Mouse (Mus musculus): Measurements from ENCODE around the gene Cby3. TPM values are rescaled to one million over a fixed set of nuclear protein-coding genes. Genes with fewer than 3 reads are reported as not detected.

Gene Cby3
- polyA plus RNA-seq, 1 experiment from 2014 or later = not detected

DNA sequence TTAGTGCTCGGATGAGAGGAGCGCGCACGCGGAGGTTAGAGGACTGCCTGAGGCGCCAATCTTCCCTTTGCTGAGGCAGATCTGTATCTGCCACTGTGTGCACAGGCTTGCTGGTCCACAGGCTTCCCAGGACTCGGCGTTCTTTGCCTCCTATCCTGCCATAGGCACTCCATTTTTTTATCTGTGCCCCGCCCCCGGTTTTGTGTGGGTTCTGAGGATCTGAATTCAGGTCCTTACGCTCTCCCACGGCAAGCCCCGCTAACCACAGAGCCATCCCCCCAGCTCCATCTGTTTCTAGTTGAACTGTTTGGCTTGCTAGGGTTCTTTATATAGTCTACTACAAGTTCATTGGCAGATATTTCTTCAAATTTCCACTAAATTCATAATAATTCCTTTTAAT, 44.5 kb downstream of the Cby3 start:
- Histone ChIP-seq H3K9me3 (replicated peaks; ENCODE audit: control insufficient read depth, low read length) (no peaks in the 10 kb centered on the region), H3K9ac (replicated peaks; ENCODE audit: low read length) (no peak overlapping the region), H3K27me3 (ENCODE audit: control insufficient read depth, insufficient read depth, low read length) (no peaks in the 10 kb centered on the region), H3K4me2 (ENCODE audit: low read depth, low read length) (no peak overlapping the region), H3K4me1 (ENCODE audit: control insufficient read depth, insufficient read depth, low read length) (no peaks in the 10 kb centered on the region), H3K4me3 (ENCODE audit: low read depth, low read length) (no peak overlapping the region), H3K36me3 (replicated peaks; ENCODE audit: control insufficient read depth, insufficient read depth, low read depth, low read length) (peaks cover 10% of the 10 kb centered on the region; the same call in 1 of the 2 replicates), H3K27ac (replicated peaks; ENCODE audit: low read depth, low read length) (no peak overlapping the region)
- DNase-seq (ENCODE audit: low spot score) = no peak
- ATAC-seq (replicated peaks; ENCODE audit: insufficient number of reproducible peaks, low FRiP score, low TSS enrichment, low read depth) = no peak
- WGBS = 87% methylated on average over 13 of the region's 13 CpGs

DNA sequence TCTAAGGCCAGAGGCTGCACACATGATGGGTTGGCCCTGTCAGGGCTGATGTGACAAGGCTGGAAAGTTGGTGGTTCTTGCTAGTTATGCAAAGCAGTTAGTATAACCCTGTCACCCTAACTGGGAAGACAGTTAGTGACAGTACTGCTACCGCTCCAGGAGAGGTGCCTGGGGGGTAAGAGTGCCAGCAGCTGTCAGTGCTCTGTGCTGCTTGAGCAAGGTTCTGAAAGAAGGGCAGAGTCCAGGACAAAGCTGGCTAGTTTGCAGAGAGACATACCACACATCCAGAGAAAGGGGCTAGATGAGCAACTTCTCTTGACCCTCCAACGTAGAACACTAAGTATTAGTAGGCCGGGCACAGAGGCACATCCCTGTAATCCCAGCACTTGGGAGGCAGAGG, 48.2 kb downstream of the Cby3 start:
- H3K9me3 ChIP-seq (replicated peaks; ENCODE audit: control insufficient read depth, low read length) = no peaks in the 10 kb centered on the region
- H3K9ac ChIP-seq (replicated peaks; ENCODE audit: low read length) = no peak overlapping the region
- no peak overlapping the region for H3K4me2 ChIP-seq (ENCODE audit: low read depth, low read length)
- ATAC-seq (replicated peaks; ENCODE audit: insufficient number of reproducible peaks, low FRiP score, low TSS enrichment, low read depth) = no peak
- peaks cover 10% of the 10 kb centered on the region; the same call in 1 of the 2 replicates for H3K36me3 ChIP-seq (replicated peaks; ENCODE audit: control insufficient read depth, insufficient read depth, low read depth, low read length)
- no peaks in the 10 kb centered on the region for H3K27me3 ChIP-seq (ENCODE audit: control insufficient read depth, insufficient read depth, low read length)
- H3K27ac ChIP-seq (replicated peaks; ENCODE audit: low read depth, low read length) = no peak overlapping the region
- no peak for DNase-seq (ENCODE audit: low spot score)
- no peak overlapping the region for H3K4me3 ChIP-seq (ENCODE audit: low read depth, low read length)
- 93% methylated on average over 3 of the region's 3 CpGs for WGBS
- no peaks in the 10 kb centered on the region for H3K4me1 ChIP-seq (ENCODE audit: control insufficient read depth, insufficient read depth, low read length)

DNA sequence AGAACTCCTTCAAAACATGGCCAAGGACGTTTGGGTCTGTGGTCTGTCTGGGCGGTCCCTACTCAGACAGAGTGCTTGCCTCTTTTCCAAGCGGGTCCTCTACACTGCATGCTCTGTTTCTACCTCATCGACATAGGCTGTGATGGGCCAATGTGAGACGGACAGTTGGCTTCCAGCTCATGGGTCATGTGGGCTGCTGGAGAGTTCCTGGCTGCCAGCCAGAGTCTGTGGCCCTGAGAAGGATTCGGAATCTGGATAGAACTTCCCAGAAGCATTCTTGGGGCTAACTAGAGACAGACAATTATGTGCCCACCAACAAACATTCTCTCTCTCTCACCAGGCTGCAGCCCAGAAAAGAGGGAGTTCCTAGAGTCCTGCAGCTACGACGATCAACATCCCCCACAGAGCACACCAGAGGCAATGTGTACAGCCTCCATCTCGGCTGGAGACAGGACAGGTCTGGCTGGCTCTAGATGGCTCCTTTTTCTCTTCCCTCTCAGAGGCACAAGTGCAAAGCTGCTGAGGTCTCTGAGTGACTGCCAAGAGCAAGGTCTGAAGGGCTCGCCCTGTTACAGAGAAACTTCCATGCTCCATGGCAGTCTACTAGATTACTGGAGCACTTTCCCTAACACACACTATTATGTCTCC, 49.2 kb downstream of the Cby3 start:
- ATAC-seq (replicated peaks; ENCODE audit: insufficient number of reproducible peaks, low FRiP score, low TSS enrichment, low read depth) (no peak), DNase-seq (ENCODE audit: low spot score) (no peak)
- no peak overlapping the region for H3K27ac ChIP-seq (replicated peaks; ENCODE audit: low read depth, low read length)
- no peaks in the 10 kb centered on the region for H3K4me1 ChIP-seq (ENCODE audit: control insufficient read depth, insufficient read depth, low read length)
- no peaks in the 10 kb centered on the region for H3K9me3 ChIP-seq (replicated peaks; ENCODE audit: control insufficient read depth, low read length)
- H3K27me3 ChIP-seq (ENCODE audit: control insufficient read depth, insufficient read depth, low read length) = no peaks in the 10 kb centered on the region
- WGBS = 81% methylated on average over 10 of the region's 10 CpGs
- H3K4me3 ChIP-seq (ENCODE audit: low read depth, low read length) = no peak overlapping the region
- no peak overlapping the region for H3K4me2 ChIP-seq (ENCODE audit: low read depth, low read length)
- H3K9ac ChIP-seq (replicated peaks; ENCODE audit: low read length) = no peak overlapping the region
- H3K36me3 ChIP-seq (replicated peaks; ENCODE audit: control insufficient read depth, insufficient read depth, low read depth, low read length) = peaks cover 10% of the 10 kb centered on the region; the same call in 1 of the 2 replicates

DNA sequence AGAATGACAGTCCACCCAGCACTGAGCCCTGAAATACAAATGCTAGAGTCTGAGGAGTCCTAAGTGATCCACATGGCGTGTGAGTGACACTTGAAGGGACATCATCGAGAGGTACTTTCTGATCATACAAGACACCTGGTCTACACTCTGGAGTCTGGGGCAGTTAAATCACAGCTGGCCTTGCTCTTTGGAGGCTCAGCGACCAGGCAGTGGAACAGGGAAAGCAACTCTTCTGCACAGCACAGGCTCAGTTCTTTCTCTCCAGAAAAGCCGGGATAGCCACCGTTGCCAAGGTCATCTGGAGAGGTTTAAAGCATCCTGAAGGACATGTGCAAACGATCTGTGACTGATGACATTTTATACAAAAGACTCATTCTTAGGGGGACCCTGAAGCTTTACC, 53.0 kb downstream of the Cby3 start:
- no peaks in the 10 kb centered on the region for H3K27me3 ChIP-seq (ENCODE audit: control insufficient read depth, insufficient read depth, low read length)
- no peaks in the 10 kb centered on the region for H3K4me1 ChIP-seq (ENCODE audit: control insufficient read depth, insufficient read depth, low read length)
- no peak overlapping the region for H3K27ac ChIP-seq (replicated peaks; ENCODE audit: low read depth, low read length)
- no peak overlapping the region for H3K4me3 ChIP-seq (ENCODE audit: low read depth, low read length)
- H3K9ac ChIP-seq (replicated peaks; ENCODE audit: low read length) = no peak overlapping the region
- WGBS = 46% methylated on average over 6 of the region's 6 CpGs
- DNase-seq (ENCODE audit: low spot score) (no peak), ATAC-seq (replicated peaks; ENCODE audit: insufficient number of reproducible peaks, low FRiP score, low TSS enrichment, low read depth) (no peak)
- no peak overlapping the region for H3K4me2 ChIP-seq (ENCODE audit: low read depth, low read length)
- H3K9me3 ChIP-seq (replicated peaks; ENCODE audit: control insufficient read depth, low read length) = no peaks in the 10 kb centered on the region
- no peaks in the 10 kb centered on the region; the same call in 1 of the 2 replicates for H3K36me3 ChIP-seq (replicated peaks; ENCODE audit: control insufficient read depth, insufficient read depth, low read depth, low read length)

MicroRNAs within 50 kb of the gene (microRNA counts, 519-probe panel; counts per million panel counts)
- 4,045 counts per million, percentile 61 among the panel's probes with 10 or more counts for microRNA mmu-miR-804

Small RNA genes lying within 50 kb of the gene (microRNA-seq; reads per million reads assigned to microRNA genes)
- not detected for gene Mir804 (ENCODE audit: borderline number of aligned reads)

Other genes starting within 250 kb of the Cby3 start
- gene Tbc1d9b, start 223.1 kb upstream of the Cby3 start, polyA plus RNA-seq (2014; fragmentation: Nextera tagmentation; extraction: Ambion mirVana) = 24.8 and 26.0 TPM in 2 replicates
- 24.9 and 25.5 TPM in 2 replicates for gene Mrnip, start 180.0 kb upstream of the Cby3 start, polyA plus RNA-seq (2014; fragmentation: Nextera tagmentation; extraction: Ambion mirVana)
- gene Sqstm1, start 143.6 kb upstream of the Cby3 start, polyA plus RNA-seq (2014; fragmentation: Nextera tagmentation; extraction: Ambion mirVana) = 135 and 142 TPM in 2 replicates
- 19.5 and 21.1 TPM in 2 replicates for gene Mgat4b, start 143.6 kb upstream of the Cby3 start, polyA plus RNA-seq (2014; fragmentation: Nextera tagmentation; extraction: Ambion mirVana)
- gene Ltc4s, start 115.8 kb upstream of the Cby3 start, polyA plus RNA-seq (2014; fragmentation: Nextera tagmentation; extraction: Ambion mirVana) = 0.36 and 0.57 TPM in 2 replicates
- gene Maml1, start 62.2 kb upstream of the Cby3 start, polyA plus RNA-seq (2014; fragmentation: Nextera tagmentation; extraction: Ambion mirVana) = 10.8 and 11.9 TPM in 2 replicates
- 247 and 265 TPM in 2 replicates for gene Canx, start 28.8 kb upstream of the Cby3 start, polyA plus RNA-seq (2014; fragmentation: Nextera tagmentation; extraction: Ambion mirVana)
- gene Hnrnph1, start 22.5 kb downstream of the Cby3 start, polyA plus RNA-seq (2014; fragmentation: Nextera tagmentation; extraction: Ambion mirVana) = 823 and 855 TPM in 2 replicates
- gene Rufy1, start 76.7 kb downstream of the Cby3 start, polyA plus RNA-seq (2014; fragmentation: Nextera tagmentation; extraction: Ambion mirVana) = 22.9 and 24.4 TPM in 2 replicates
- gene Adamts2, start 247.6 kb downstream of the Cby3 start, polyA plus RNA-seq (2014; fragmentation: Nextera tagmentation; extraction: Ambion mirVana) = 2.2 and 2.5 TPM in 2 replicates